Mouse (Mus musculus): ENCODE data around the gene Arid3a. TPM values are rescaled to one million over a fixed set of nuclear protein-coding genes. Genes with fewer than 3 reads are reported as not detected.
A peak's percentile ranks its signal among the peaks of the same experiment; 100 is the strongest.
"Not testable (repeated sequence)": the region's sequence is repeated elsewhere in the genome, so short reads cannot be mapped to it uniquely, and the experiment has no call there.

The Arid3a gene
- total and polyA plus RNA-seq, 2 experiments: 0.37 to 0.69 TPM

- Histone ChIP-seq H3K4me3 (ENCODE audit: insufficient read depth, low read depth, low read length) (no peak overlapping the region), H3K27me3 (ENCODE audit: control insufficient read depth, insufficient read depth, low read length) (no peaks in the 10 kb centered on the region), H3K79me2 (ENCODE audit: control insufficient read depth, insufficient read depth, low read length) (no peaks in the 10 kb centered on the region), H3K27ac (replicated peaks; ENCODE audit: insufficient read depth, low read depth, low read length) (peak overlapping the region; percentile 36), H3K36me3 (ENCODE audit: control insufficient read depth, insufficient read depth, low read length) (no peaks in the 10 kb centered on the region), H3K9ac (ENCODE audit: low read depth, low read length) (no peak overlapping the region), H3K4me1 (ENCODE audit: control insufficient read depth, insufficient read depth, low read length) (peaks cover 20% of the 10 kb centered on the region)
- whole genome bisulfite sequencing: 23% methylated on average over 22 of the region's 22 CpGs
- TF ChIP-seq CTCF (IDR thresholded peaks at IDR 0.05; ENCODE audit: low read depth, low read length) (peak; percentile 85), POLR2A (IDR thresholded peaks at IDR 0.05; ENCODE audit: extremely low read depth, insufficient read depth, low read length) (no peak)
- DNase-seq (ENCODE audit: extremely low read depth, low read depth, low spot score): peak; percentile 71
These were observed 43.4 kb upstream of the Arid3a start for GRCm38 (mm10) chr10:79883297-79884084.

- Histone ChIP-seq H3K4me3 (ENCODE audit: insufficient read depth, low read depth, low read length) (no peak overlapping the region), H3K27me3 (ENCODE audit: control insufficient read depth, insufficient read depth, low read length) (no peaks in the 10 kb centered on the region), H3K4me1 (ENCODE audit: control insufficient read depth, insufficient read depth, low read length) (peaks cover 22% of the 10 kb centered on the region), H3K79me2 (ENCODE audit: control insufficient read depth, insufficient read depth, low read length) (no peaks in the 10 kb centered on the region), H3K36me3 (ENCODE audit: control insufficient read depth, insufficient read depth, low read length) (no peaks in the 10 kb centered on the region), H3K9ac (ENCODE audit: low read depth, low read length) (no peak overlapping the region), H3K27ac (replicated peaks; ENCODE audit: insufficient read depth, low read depth, low read length) (peak overlapping the region; percentile 36)
- peak; percentile 89 for DNase-seq (ENCODE audit: extremely low read depth, low read depth, low spot score)
- WGBS: 21% methylated on average over 4 of the region's 4 CpGs
- TF ChIP-seq CTCF (IDR thresholded peaks at IDR 0.05; ENCODE audit: low read depth, low read length) (no peak), POLR2A (IDR thresholded peaks at IDR 0.05; ENCODE audit: extremely low read depth, insufficient read depth, low read length) (no peak)
These were observed 42.4 kb upstream of the Arid3a start for GRCm38 (mm10) chr10:79884446-79884845.

- H3K9ac ChIP-seq (ENCODE audit: low read depth, low read length); H3K4me3 ChIP-seq (ENCODE audit: insufficient read depth, low read depth, low read length); H3K27me3 ChIP-seq (ENCODE audit: control insufficient read depth, insufficient read depth, low read length); H3K79me2 ChIP-seq (ENCODE audit: control insufficient read depth, insufficient read depth, low read length); H3K36me3 ChIP-seq (ENCODE audit: control insufficient read depth, insufficient read depth, low read length): not testable (repeated sequence)
- H3K4me1 ChIP-seq (ENCODE audit: control insufficient read depth, insufficient read depth, low read length): peaks cover 22% of the 10 kb centered on the region
- 16% methylated on average over 3 of the region's 3 CpGs for WGBS
- peak; percentile 35 for DNase-seq (ENCODE audit: extremely low read depth, low read depth, low spot score)
- peak overlapping the region; percentile 40 for H3K27ac ChIP-seq (replicated peaks; ENCODE audit: insufficient read depth, low read depth, low read length)
These were observed 41.9 kb upstream of the Arid3a start for GRCm38 (mm10) chr10:79884938-79885337.

- H3K9ac ChIP-seq (ENCODE audit: low read depth, low read length): no peak within 1 kb of the TSS
- no peaks in the 10 kb centered on the region for H3K36me3 ChIP-seq (ENCODE audit: control insufficient read depth, insufficient read depth, low read length)
- no peaks in the 10 kb centered on the region for H3K79me2 ChIP-seq (ENCODE audit: control insufficient read depth, insufficient read depth, low read length)
- DNase-seq (ENCODE audit: extremely low read depth, low read depth, low spot score): peak; percentile 85
- no peak for TF ChIP-seq CTCF (IDR thresholded peaks at IDR 0.05; ENCODE audit: low read depth, low read length)
- TF ChIP-seq POLR2A (IDR thresholded peaks at IDR 0.05; ENCODE audit: extremely low read depth, insufficient read depth, low read length): no peak
- no peaks in the 10 kb centered on the region for H3K27me3 ChIP-seq (ENCODE audit: control insufficient read depth, insufficient read depth, low read length)
- WGBS: 28% methylated on average over 6 of the region's 6 CpGs
- peak within 1 kb of the TSS; percentile 40 for H3K27ac ChIP-seq (replicated peaks; ENCODE audit: insufficient read depth, low read depth, low read length)
- H3K4me1 ChIP-seq (ENCODE audit: control insufficient read depth, insufficient read depth, low read length): peaks cover 22% of the 10 kb centered on the region
- no peak within 1 kb of the TSS for H3K4me3 ChIP-seq (ENCODE audit: insufficient read depth, low read depth, low read length)
These were observed 40.8 kb upstream of the Arid3a start, which contains the start of gene Elane for GRCm38 (mm10) chr10:79886054-79886453. TSS of gene Elane (plus strand) at chr10:79886247.

- Histone ChIP-seq H3K27me3 (ENCODE audit: control insufficient read depth, insufficient read depth, low read length) (no peaks in the 10 kb centered on the region), H3K4me1 (ENCODE audit: control insufficient read depth, insufficient read depth, low read length) (peaks cover 20% of the 10 kb centered on the region), H3K36me3 (ENCODE audit: control insufficient read depth, insufficient read depth, low read length) (no peaks in the 10 kb centered on the region), H3K27ac (replicated peaks; ENCODE audit: insufficient read depth, low read depth, low read length) (peak overlapping the region; percentile 7; the same call in 1 of the 2 replicates), H3K9ac (ENCODE audit: low read depth, low read length) (no peak overlapping the region), H3K4me3 (ENCODE audit: insufficient read depth, low read depth, low read length) (no peak overlapping the region), H3K79me2 (ENCODE audit: control insufficient read depth, insufficient read depth, low read length) (no peaks in the 10 kb centered on the region)
- DNase-seq (ENCODE audit: extremely low read depth, low read depth, low spot score): no peak
- WGBS: 42% methylated on average over 8 of the region's 8 CpGs
- TF ChIP-seq POLR2A (IDR thresholded peaks at IDR 0.05; ENCODE audit: extremely low read depth, insufficient read depth, low read length): no peak
- TF ChIP-seq CTCF (IDR thresholded peaks at IDR 0.05; ENCODE audit: low read depth, low read length): no peak
These were observed 40.2 kb upstream of the Arid3a start for GRCm38 (mm10) chr10:79886611-79887010.

GRCm38 (mm10) chr10:79889386-79889785 lies 37.5 kb upstream of the Arid3a start:
- Histone ChIP-seq H3K27me3 (ENCODE audit: control insufficient read depth, insufficient read depth, low read length) (no peaks in the 10 kb centered on the region), H3K36me3 (ENCODE audit: control insufficient read depth, insufficient read depth, low read length) (no peaks in the 10 kb centered on the region), H3K4me3 (ENCODE audit: insufficient read depth, low read depth, low read length) (no peak overlapping the region), H3K4me1 (ENCODE audit: control insufficient read depth, insufficient read depth, low read length) (peaks cover 14% of the 10 kb centered on the region), H3K27ac (replicated peaks; ENCODE audit: insufficient read depth, low read depth, low read length) (no peak overlapping the region), H3K9ac (ENCODE audit: low read depth, low read length) (no peak overlapping the region), H3K79me2 (ENCODE audit: control insufficient read depth, insufficient read depth, low read length) (no peaks in the 10 kb centered on the region)
- peak; percentile 73 for DNase-seq (ENCODE audit: extremely low read depth, low read depth, low spot score)
- WGBS: 6% methylated on average over 2 of the region's 2 CpGs
- no peak for TF ChIP-seq POLR2A (IDR thresholded peaks at IDR 0.05; ENCODE audit: extremely low read depth, insufficient read depth, low read length)
- no peak for TF ChIP-seq CTCF (IDR thresholded peaks at IDR 0.05; ENCODE audit: low read depth, low read length)

Measured in liver, adult 2 months (tissue).